Mouse (Mus musculus) megakaryocyte-erythroid progenitor cell, adult 5-6 weeks (primary cell): Measurements from ENCODE around the gene Frmd3. TPM values are rescaled to one million over a fixed set of nuclear protein-coding genes. Genes with fewer than 3 reads are reported as not detected.
"Not testable (repeated sequence)": the region's sequence is repeated elsewhere in the genome, so short reads cannot be mapped to it uniquely, and the experiment has no call there.

ENCODE experiments used
- ATAC-seq: replicated peaks from 2 replicates; pipeline ENCODE4 v1.8.0; 2016; ENCODE audit warnings: mild to moderate bottlenecking, inconsistent platforms; ENCODE audit not compliant: severe bottlenecking, poor library complexity, low FRiP score, low TSS enrichment
- total RNA-seq, 2 experiments: library from RNA; stranded (forward) in 1 of 2; stranded (reverse) in 1 of 2; fragments of 200-1000, 215-1000 nt in 1 of 2; fragments of >200 nt in 1 of 2; fragmentation: Nextera tagmentation in 1 of 2; gene quantifications; 2 replicates each; pipeline ENCODE4 v1.2.3; 2014 to 2017

Gene Frmd3
- total RNA-seq (2014; fragmentation: Nextera tagmentation): not detected in 2 replicates
- total RNA-seq (2017): not detected in 2 replicates

DNA sequence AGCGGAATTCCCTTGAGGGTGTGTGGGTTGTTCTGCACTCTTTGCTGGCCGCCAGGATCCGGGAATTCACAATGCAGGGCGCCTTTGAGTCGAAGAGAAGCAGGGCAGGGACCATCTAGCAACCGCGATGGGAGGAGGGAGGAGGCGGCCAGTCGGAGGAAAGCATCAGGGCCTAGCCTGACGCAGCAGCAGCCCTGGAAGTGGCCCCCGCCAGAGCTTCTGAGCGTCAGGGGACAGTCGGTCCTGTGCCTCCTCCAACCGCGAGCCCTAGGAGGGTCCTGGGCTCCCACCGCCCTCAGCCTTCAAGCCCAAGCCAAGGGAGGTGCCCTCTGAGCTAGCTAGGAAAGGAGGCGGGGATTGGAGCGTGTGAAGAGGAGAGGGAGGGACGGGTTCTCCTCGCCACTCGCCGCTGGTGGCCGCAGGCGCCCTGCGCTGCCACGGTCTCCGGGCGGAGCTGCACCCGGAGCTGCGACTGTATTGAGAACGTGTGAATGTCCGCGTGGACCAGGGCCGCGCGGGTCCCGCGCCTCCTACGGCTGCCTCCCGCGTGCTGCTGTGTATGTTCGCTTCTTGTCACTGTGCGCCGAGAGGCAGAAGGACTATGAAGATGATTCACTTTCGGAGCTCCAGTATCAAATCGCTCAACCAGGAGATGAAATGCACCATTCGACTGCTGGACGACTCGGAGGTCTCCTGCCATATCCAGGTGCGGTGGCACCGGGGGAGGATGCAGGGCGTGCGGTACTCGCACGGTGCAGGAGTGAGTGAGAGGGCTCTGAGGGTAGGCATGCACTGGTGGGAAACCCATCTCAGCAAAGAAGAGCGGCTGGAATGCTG, at the start of gene Frmd3:
TSS of gene Frmd3 (plus strand) at position 232 of the 837 bp plus-strand sequence.
- ATAC-seq: no peak

DNA sequence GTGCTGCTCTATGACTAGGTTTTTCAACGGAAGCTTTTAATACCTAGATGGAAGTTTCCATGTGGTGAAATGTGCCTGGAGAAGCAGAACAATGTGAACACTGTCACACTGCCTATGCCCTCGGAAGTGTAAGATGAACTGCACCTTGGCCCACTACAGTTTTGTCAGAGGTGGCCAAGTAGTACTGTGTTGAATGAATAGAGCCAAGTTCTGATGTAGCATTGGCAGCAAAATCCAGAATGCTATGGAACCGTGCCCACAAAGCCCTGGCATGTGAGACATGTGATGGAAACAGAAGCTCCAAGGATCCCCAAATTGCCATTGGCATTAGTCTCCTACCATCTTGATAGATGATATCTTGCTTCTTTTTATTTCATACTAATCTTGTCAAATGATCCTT, 32.8 kb upstream of the Frmd3 start:
- no peak for ATAC-seq

DNA sequence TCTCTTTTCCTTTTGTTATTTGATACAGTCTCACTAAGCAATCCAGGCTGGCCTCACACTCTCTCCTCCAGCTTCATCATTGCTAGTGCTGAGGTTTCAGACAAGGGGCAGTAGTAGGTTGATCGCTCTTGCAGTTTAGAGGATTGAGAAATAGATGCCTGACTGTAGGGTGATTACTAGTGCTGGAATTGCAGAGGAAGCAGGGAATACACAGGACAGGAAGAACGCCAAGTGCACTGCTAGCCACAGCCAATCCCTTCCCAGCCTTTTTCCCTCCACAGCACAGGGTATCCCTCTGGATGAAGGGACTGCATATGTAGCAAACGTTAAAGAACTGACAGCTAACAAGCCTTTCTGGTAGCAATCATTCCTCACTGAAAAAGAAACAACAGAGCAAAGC, 965 bp upstream of the Frmd3 start:
- ATAC-seq: no peak

DNA sequence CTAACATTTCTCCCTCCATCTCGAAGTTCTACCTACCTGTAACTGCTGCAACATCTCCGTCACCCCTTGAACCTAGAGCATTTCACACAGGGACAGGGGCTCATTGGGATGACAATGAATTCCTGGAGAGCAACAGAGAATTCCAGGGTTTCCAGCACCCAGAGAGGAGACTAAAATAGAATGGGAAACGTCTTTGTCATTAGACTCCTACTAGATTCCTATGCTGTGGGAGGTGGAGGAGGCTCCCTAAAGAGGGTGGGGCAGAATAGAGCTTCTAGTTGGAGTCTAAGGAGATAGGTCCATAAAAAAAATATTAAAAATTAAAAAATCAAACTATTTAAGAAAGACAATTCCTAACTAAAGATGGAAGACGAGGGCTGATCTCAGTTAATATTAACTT, 542 bp upstream of the Frmd3 start:
- ATAC-seq: no peak

DNA sequence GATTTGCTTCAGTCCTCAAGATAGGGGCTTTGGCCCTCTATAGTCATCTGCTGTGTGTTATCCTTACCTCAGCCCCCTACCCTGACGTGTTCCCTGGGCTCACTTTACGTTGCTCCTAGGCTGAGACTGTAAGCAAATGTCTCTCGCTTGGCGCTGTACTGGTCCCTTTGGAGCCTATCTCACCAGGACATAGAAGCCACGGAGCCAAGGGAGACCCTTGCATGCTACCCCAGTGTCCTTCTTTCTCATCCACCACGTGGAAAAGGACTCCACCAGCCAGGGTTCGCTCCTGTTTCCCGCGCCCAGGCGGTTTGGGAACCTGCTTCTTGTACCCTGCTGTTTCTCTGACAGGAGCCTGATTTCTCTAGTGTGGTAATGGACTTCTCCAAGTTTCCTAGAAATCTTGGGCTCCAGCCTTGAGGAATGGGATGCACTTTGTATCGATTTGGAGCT, 832 bp downstream of the Frmd3 start:
- ATAC-seq: no peak

DNA sequence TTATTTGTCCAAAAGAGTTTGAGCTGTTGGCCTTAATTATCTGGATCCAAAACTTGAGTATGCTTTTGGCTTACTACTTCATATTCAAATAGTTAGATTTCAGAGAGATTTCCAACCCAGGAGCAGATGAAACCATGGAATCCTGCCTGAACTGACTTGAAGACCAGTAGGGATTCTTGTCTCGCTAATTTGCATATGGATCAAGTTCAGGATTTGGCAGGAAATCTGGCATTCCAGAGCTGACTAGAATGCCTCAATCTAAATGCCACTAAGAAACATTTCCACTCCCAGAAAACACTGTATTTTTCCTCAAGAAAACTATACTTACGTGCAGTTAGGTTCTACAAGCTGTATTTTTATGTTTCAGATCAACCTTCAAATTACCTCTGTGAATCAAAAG, 6.8 kb downstream of the Frmd3 start:
- ATAC-seq: no peak

DNA sequence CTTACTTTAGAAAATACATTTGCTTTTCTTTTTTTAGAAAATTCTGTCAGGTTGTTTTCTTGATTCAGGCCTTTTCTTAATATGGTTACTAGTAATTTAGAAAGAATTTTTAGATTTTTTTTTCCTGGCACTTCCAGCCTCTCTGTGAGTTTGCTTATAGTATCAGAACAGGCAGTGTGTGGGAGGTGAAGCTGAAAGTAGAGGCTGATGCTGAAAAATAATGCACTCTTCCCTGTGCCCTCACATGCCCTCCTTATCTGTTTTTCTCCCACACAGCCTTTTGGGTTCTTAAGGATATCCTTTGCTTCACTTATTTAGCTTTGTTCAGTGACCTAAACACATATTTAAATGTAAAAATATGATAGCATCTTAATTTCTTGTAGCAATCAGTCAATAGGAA, 30.0 kb downstream of the Frmd3 start:
- no peak for ATAC-seq

DNA sequence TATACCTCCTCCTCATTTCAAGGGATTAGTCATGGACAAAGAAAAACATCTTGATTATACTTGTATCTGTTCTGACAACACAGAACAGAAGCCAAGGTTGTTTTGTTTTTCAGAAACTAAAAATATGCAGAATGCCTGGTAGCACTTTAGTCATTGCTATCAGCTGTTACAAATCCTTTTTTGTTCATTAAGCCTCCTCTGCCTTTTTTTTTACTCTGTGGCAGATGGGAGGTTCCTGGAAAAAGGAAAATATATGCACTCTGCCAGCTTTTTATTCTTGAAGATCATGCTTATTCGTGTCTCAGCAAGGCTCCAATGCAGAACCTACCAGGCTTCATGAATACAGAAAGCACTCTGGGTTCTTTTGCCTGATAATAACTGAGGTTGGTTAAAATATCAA, 38.5 kb downstream of the Frmd3 start:
- ATAC-seq: no peak

DNA sequence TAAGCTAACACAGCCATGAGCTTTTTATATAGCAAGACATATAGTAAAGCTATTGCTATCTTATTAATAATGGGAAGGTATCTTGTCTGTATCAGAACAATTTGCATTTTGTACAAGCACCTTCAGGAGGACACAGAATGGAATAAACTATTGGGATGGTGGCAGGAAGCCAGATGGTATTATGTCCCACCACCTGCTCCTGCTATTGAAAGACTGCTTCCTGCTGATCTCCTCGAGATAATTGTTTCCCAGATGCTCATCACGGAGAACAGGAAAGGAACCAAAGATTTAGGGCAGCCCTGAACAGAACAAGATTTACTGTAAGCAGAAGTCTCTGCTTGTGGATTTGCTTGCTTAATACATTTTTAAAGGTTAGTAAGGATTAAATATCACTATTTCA, 63.5 kb downstream of the Frmd3 start:
- ATAC-seq: no peak

DNA sequence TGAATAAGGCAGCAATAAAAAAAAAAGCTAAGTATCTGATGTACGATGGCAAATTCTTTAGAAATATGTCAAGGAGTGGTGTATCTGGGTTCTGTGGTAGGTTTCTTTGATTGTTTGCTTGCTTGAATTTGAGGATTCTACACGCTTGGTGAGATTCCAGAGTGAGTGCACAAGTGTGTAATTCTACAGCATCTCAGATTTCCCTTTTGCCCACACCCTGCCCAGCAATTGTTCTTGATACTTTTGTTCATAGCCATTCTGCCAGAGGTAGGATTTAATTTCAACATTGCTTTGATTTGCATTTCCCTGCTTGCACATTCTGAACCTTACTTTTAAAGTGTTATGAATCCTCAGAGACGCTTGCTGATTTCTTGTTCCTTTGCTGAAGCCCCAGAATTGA, 97.6 kb downstream of the Frmd3 start:
- no peak for ATAC-seq

DNA sequence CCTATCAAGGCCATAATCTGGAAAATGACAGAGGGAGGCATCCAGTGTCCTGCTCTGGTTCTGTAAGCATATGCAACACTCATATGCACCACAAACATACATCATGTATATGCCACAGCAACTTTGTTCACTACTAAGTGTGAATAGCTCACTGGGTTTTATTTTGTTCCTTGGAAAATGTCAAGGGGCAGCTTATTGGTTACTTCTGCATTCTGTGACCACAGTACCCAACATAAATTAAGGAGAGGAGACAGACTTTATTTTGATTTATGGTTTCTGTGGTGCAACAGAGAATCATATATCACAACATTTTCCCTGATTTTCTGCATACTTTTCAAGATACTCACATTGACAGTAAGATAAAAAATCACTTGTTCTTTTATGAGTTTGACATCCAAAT, 178.3 kb downstream of the Frmd3 start:
- no peak for ATAC-seq

DNA sequence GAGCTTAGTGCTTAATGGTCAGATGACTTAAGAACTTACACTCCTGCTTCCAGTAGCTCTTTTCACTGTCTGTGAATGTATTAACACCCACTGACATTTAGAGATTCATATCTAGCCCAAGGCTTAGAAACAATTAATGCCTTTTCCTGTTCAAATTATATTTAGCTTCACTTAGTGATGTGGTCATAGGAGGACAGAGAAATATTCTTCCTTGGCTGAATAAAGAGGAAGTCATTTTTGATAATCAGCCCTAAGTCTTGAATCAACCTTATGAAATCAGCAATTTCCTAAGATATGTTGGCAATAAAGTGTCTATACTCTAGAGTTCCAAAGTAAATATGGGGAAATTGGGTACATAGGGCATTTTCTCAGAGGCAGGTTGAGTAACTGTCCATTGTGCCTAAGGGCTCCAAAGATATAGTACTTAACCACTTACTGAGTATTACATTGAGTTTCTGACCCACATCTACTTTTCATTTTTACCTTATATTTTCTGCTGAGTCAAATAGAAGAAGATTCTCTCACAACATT, 188.1 kb downstream of the Frmd3 start:
- no peak for ATAC-seq

DNA sequence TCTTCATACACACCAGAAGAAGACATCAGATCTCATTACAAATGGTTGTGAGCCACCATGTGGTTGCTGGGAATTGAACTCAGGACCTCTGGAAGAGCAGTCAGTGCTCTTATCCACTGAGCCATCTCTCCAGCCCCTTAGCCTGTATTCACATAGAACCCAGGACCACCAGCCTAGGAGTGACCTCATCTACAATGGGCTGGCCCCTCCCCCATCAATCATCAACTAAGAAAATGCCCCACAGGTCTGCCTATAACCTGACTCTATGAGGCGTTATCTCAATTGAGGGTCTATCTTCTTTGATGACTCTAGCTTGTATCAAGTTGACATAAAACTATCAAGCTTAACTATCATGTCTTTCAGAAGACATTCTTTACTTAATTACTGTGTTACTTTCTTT, 208.5 kb downstream of the Frmd3 start:
- ATAC-seq: not testable (repeated sequence)

DNA sequence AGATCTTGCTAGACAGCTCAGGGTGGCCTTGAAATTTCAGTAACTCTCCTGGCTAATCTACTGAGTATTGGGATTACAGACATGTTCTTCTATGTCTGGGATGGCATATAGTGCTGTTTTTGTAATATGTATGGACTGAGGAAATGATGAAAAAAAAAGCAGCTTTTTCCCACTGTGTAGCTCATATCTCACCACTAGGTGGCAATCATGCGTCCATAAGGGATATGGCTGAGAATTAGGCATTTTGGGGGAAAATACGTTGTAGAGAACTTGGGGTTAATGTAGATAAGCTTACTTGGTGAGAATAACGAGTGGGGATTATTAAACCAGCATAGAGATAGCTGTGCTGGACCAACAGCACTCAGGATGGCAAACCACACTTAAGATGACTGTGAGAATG, 209.1 kb downstream of the Frmd3 start:
- peak; percentile 88 for ATAC-seq

DNA sequence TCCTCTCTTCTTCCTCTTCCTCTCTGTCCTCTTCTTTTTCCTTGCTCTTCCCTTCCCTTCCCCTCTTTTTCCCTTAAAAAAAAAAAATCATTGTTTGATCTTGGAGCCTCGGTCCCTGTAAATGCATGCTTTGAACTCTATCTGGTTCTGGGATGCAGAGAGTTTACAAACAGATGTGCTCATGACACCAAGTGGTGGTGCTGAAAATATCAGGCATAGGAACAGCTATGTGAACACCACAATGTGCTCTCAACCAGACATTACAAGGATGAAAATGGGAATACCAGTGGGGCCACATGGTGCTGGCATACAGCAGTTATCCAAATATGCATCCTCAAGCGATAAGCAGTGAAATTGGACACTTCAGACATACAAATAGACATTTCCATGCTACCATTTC, 211.0 kb downstream of the Frmd3 start:
- no peak for ATAC-seq

DNA sequence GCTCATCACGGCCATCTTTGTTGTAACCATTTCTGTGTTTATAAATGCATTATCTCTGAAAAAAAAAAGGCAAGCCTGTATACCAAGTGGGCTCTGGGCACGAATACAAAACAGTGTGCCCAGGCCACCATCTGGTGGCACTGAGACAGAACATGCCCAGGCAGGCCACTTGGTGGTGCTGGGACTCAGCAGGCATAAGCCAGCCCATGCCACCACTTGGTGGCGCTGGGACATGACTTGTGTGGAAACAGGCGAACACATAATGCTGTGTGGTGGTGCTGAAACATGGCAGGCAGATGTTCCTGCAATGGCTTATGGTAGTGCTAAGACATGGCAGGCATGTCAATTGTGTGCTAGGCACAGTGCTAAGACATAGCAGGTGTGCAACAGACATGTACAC, 217.8 kb downstream of the Frmd3 start:
- peak; percentile 83 for ATAC-seq

DNA sequence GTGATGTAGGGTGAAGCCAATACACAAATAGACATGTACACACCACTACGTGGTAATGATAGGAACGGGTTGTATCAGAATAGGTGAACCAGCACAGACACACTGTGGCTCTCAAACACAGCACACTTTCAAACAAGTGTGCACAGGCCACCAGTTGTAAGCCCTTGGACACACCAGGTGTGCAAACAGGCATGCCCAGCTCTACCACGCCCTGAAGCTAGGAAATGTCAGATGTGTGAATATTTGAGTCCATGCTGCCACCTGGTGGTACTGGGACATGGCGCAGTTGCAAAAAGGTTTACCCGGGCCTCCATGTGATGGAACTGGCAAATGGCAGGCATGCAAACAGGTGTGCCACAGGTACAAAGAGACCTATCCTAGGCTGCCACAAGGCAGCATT, 218.2 kb downstream of the Frmd3 start:
- peak; percentile 70 for ATAC-seq

DNA sequence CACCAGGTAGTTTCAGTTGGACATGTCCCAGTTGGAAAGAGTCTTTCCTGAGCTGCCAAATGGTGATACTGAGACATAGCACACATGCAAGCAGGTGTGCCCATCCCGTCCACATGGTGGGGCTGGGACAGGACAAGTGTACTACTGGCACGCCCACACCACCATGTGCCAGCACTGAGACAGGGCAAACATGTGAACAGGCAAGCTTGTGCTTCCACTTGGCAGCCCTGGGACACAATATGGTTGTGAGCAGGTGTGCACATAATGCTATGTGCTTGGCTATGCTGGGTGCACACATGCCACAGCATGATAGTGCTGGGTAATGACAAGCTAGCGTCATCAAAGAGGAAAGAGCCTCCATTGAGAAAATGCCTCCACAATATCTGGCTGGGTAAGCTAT, 220.3 kb downstream of the Frmd3 start:
- ATAC-seq: no peak

DNA sequence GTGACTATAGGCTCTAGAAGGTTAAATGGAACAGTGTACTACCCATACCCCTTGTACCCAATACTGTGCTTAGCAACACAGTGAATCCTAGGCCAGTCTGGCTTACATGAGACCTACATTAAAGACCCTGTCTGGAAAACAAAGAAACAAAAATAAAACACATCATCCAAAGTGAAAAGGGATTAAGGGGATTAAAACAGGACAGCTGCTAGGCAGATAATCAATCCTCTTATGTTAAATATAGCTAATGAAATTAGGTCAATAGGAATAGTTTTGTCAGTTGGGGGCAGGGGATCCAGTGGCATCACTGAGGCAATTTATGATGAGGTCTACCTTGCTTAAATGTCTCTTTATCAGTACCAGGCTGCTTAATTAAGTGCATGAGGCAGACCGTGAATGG, 228.9 kb downstream of the Frmd3 start, which contains the start of gene Kdm4c:
TSS of gene Kdm4c (plus strand) at position 322 of the 400 bp plus-strand sequence.
- ATAC-seq: no peak
